Mouse (Mus musculus) C2C12 (cell line): Measurements from ENCODE around the gene Lmod3. TPM values are rescaled to one million over a fixed set of nuclear protein-coding genes. Genes with fewer than 3 reads are reported as not detected.

ENCODE experiments used
- H3K27me3 ChIP-seq: one replicate; pipeline ENCODE4 v1.6.1; 2011; ENCODE audit not compliant: control insufficient read depth, insufficient read depth, insufficient read length
- H3K36me3 ChIP-seq: one replicate; pipeline ENCODE4 v1.6.1; 2011; ENCODE audit not compliant: control insufficient read depth, insufficient read depth
- H3K4me3 ChIP-seq: one replicate; pipeline ENCODE4 v1.5.1; 2011; ENCODE audit warnings: mild to moderate bottlenecking, control low read depth; ENCODE audit not compliant: poor library complexity, insufficient read depth, severe bottlenecking
- H3K79me2 ChIP-seq: one replicate; pipeline ENCODE4 v1.6.1; 2011; ENCODE audit not compliant: control insufficient read depth, insufficient read depth
- H3K79me3 ChIP-seq: one replicate; pipeline ENCODE4 v1.6.1; 2011; ENCODE audit warnings: low read depth, control low read depth
- H3ac ChIP-seq: one replicate; pipeline ENCODE3; 2011; ENCODE audit warnings: low read depth; ENCODE audit not compliant: control insufficient read depth, insufficient read length
- CEBPB ChIP-seq: IDR thresholded peaks from one replicate; pipeline ENCODE4 v1.6.1; 2011; ENCODE audit warnings: low read depth, mild to moderate bottlenecking, control low read depth, moderate library complexity
- CTCF ChIP-seq: IDR thresholded peaks from one replicate; pipeline ENCODE4 v1.5.1; 2011; ENCODE audit not compliant: control insufficient read depth, insufficient read depth, insufficient read length
- FOSL1 ChIP-seq: IDR thresholded peaks from one replicate; pipeline ENCODE4 v1.8.0; 2011; ENCODE audit warnings: mild to moderate bottlenecking, low read length; ENCODE audit not compliant: poor library complexity, insufficient read depth, severe bottlenecking
- MAX ChIP-seq: IDR thresholded peaks from one replicate; pipeline ENCODE4 v1.6.1; 2011; ENCODE audit warnings: mild to moderate bottlenecking, control low read depth
- MYOD1 ChIP-seq: IDR thresholded peaks from one replicate; pipeline ENCODE4 v1.6.1; 2011; ENCODE audit warnings: low read depth; ENCODE audit not compliant: control insufficient read depth, insufficient read length
- MYOG ChIP-seq: IDR thresholded peaks from one replicate; pipeline ENCODE4 v1.6.1; 2011; ENCODE audit not compliant: control insufficient read depth, insufficient read length; ENCODE audit errors: extremely low read depth
- USF1 ChIP-seq: IDR thresholded peaks from one replicate; pipeline ENCODE4 v1.6.1; 2011; ENCODE audit warnings: low read depth, mild to moderate bottlenecking, control low read depth, moderate library complexity
- polyA plus RNA-seq: library from polyadenylated mRNA; unstranded; fragments of >200 nt; fragmentation: generic; extraction: Trizol; gene quantifications from one replicate; pipeline ENCODE4 v1.2.1, GENCODE M21; 2012; ENCODE audit warnings: missing spikeins

The Lmod3 gene
- polyA plus RNA-seq, 1 experiment, result 0.36 TPM

DNA sequence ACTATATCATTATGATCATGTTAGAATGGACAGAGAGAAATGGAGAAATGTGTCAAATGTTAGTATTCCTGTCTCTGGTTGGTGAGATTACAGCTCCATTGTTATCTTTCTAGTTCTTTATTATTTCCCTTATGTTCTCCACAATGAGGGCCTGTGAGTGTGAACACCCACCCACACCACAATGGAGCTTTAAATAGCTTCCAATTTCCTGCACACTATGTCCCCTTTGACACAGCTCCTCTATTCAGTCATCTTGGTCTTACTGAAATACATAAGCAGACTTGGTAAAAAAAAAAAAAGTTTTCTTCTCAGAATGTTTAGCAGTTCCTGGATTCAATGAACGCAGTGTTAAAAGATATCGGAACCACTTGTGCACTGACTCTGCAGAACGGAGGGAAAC, 38.1 kb upstream of the Lmod3 start:
- Histone ChIP-seq H3K79me3 (no peaks in the 10 kb centered on the region), H3K36me3 (no peaks in the 10 kb centered on the region), H3K79me2 (no peaks in the 10 kb centered on the region), H3K27me3 (peaks cover 20% of the 10 kb centered on the region), H3K4me3 (no peak overlapping the region), H3ac (no peak overlapping the region)
- no peak for TF ChIP-seq MAX
- TF ChIP-seq FOSL1, result no peak
- TF ChIP-seq MYOG, result no peak
- TF ChIP-seq MYOD1, result no peak
- no peak for TF ChIP-seq CEBPB
- no peak for TF ChIP-seq CTCF
- TF ChIP-seq USF1, result no peak

- Histone ChIP-seq H3ac (no peak overlapping the region), H3K36me3 (no peaks in the 10 kb centered on the region), H3K79me2 (no peaks in the 10 kb centered on the region), H3K79me3 (no peaks in the 10 kb centered on the region), H3K4me3 (no peak overlapping the region), H3K27me3 (peaks cover 20% of the 10 kb centered on the region)
- TF ChIP-seq CTCF (no peak), FOSL1 (no peak), MYOG (no peak), MYOD1 (no peak), CEBPB (no peak), MAX (no peak), USF1 (no peak)
Measured at GRCm38 (mm10) chr6:97289838-97290237, 37.3 kb upstream of the Lmod3 start.

- no peak overlapping the region for H3ac ChIP-seq
- TF ChIP-seq CEBPB (no peak), CTCF (no peak), FOSL1 (no peak), USF1 (no peak), MYOD1 (no peak)
- no peak overlapping the region for H3K4me3 ChIP-seq
- no peaks in the 10 kb centered on the region for H3K79me3 ChIP-seq
- H3K79me2 ChIP-seq, result no peaks in the 10 kb centered on the region
- no peaks in the 10 kb centered on the region for H3K36me3 ChIP-seq
- H3K27me3 ChIP-seq, result peaks cover 21% of the 10 kb centered on the region
Measured at GRCm38 (mm10) chr6:97289316-97289820, 36.8 kb upstream of the Lmod3 start.

- no peak for TF ChIP-seq USF1
- TF ChIP-seq MYOD1, result no peak
- no peak for TF ChIP-seq CTCF
- no peak for TF ChIP-seq MYOG
- no peak for TF ChIP-seq FOSL1
- TF ChIP-seq MAX, result no peak
- no peak for TF ChIP-seq CEBPB
- no peaks in the 10 kb centered on the region for H3K36me3 ChIP-seq
- peaks cover 22% of the 10 kb centered on the region for H3K27me3 ChIP-seq
Measured at GRCm38 (mm10) chr6:97288047-97288855, 35.7 kb upstream of the Lmod3 start.

DNA sequence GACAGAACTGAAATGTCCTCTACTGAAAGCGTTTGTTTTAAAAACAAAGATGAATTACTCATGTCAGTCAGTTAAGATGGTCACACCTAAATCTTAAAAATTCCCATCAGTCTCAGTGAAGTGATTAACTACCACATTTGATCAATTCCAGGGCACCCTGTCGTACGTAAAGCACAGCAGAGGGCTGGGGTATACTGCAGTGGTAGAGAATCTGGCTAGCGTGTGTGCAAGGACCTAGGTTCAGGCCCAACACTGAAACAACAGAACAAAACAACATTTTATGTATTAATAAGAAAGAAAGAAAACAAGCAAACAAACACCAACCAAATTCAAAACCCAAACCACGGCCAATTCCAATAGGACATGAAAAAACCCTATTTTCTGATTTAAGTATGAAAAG, 33.8 kb upstream of the Lmod3 start:
- H3K36me3 ChIP-seq, result no peaks in the 10 kb centered on the region
- H3K79me3 ChIP-seq, result no peaks in the 10 kb centered on the region
- TF ChIP-seq CTCF (no peak), MAX (no peak), MYOG (no peak), MYOD1 (no peak), FOSL1 (no peak), CEBPB (no peak), USF1 (no peak)
- H3K4me3 ChIP-seq, result no peak overlapping the region
- H3K79me2 ChIP-seq, result no peaks in the 10 kb centered on the region
- H3ac ChIP-seq, result no peak overlapping the region
- peaks cover 15% of the 10 kb centered on the region for H3K27me3 ChIP-seq

More at GRCm38 (mm10) chr6:97288047-97288855, 35.7 kb upstream of the Lmod3 start:
- Histone ChIP-seq H3K79me2 (no peaks in the 10 kb centered on the region), H3ac (no peak overlapping the region), H3K79me3 (no peaks in the 10 kb centered on the region), H3K4me3 (no peak overlapping the region)

- no peaks in the 10 kb centered on the region for H3K79me3 ChIP-seq
- H3K4me3 ChIP-seq, result no peak overlapping the region
- TF ChIP-seq MYOG (no peak), CTCF (no peak), CEBPB (no peak), MAX (no peak), FOSL1 (no peak), MYOD1 (no peak), USF1 (no peak)
- no peaks in the 10 kb centered on the region for H3K36me3 ChIP-seq
- H3K79me2 ChIP-seq, result no peaks in the 10 kb centered on the region
- no peak overlapping the region for H3ac ChIP-seq
- H3K27me3 ChIP-seq, result peaks cover 26% of the 10 kb centered on the region
Measured at GRCm38 (mm10) chr6:97283676-97284075, 31.1 kb upstream of the Lmod3 start.
